Mouse (Mus musculus) E14TG2a.4 (cell line): Measurements from ENCODE around the gene Dnajb9.
A peak's percentile ranks its signal among the peaks of the same experiment; 100 is the strongest.
"Not testable (repeated sequence)": the region's sequence is repeated elsewhere in the genome, so short reads cannot be mapped to it uniquely, and the experiment has no call there.

Experiments used
- H3K27me3 ChIP-seq: 2 replicates; pipeline ENCODE4 v1.6.1; 2014; ENCODE audit warnings: low read length, control low read depth; ENCODE audit not compliant: insufficient read depth
- H3K36me3 ChIP-seq: 2 replicates; pipeline ENCODE4 v1.6.1; 2014; ENCODE audit warnings: low read length, control low read depth; ENCODE audit not compliant: insufficient read depth
- H3K4me1 ChIP-seq: replicated peaks from 2 replicates; pipeline ENCODE4 v1.6.1; 2014; ENCODE audit warnings: low read depth, low read length, control low read depth
- H3K4me3 ChIP-seq: replicated peaks from 2 replicates; pipeline ENCODE4 v1.5.1; 2014; ENCODE audit warnings: mild to moderate bottlenecking, low read length
- H3K9me3 ChIP-seq: 2 replicates; pipeline ENCODE4 v1.6.1; 2014; ENCODE audit warnings: low read length, control low read depth
- CTCF ChIP-seq: conservative IDR thresholded peaks from 2 replicates; pipeline ENCODE4 v1.5.1; 2014; ENCODE audit warnings: low read length
- NANOG ChIP-seq: IDR thresholded peaks from 2 replicates; pipeline ENCODE4 v1.6.1; 2014; ENCODE audit warnings: borderline replicate concordance, low read length, mixed read lengths
- POU5F1 ChIP-seq: IDR thresholded peaks from 2 replicates; pipeline ENCODE4 v1.6.1; 2014; ENCODE audit warnings: low read length, borderline replicate concordance

The Dnajb9 gene

DNA sequence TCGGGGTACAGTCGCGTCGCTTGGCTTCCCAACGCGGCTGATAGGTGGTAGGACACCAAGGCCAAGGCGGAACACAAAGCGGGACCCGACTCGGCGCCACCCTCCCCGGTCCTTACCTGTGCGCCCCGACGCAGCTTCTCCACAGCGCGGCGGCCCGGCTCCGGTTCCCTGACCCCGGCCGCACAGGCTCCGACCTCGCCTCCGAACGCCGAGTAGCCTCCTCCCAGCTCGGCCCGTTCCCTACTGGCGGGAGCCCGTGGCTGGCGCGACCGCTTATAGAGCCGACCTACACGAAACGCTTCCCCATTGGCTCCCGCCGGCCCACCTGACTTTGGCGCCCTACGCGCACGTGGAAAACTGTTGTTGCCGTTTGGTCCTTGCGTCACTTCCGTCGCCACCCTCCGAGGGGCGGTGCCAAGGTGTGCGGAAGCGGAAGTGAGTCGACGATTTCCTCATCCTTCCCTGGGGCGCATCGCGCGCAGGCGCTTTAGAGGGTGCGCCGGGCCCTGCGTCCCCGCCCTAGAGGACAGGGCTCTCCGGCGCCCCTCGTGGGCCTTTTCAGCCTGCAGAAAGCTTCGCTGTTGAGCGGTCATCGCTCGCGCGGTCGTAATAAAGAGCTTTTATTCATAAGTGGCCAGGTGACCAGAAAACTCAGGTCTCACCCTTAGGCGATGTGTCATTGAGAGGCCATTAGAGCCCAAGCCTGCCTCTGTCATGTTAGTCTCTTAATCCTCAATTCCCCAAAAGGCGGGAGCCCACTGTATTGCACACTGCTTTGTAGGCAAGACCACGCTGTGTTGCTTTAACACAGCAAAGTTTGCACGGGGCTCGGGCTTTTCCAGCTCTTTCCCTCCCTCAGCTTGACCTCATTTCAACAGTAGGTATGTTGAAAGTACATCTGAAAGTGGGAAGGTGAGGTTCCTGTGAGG lies at the start of gene Dnajb9:
TSS of gene Dnajb9 (minus strand) at position 503 of the 929 bp plus-strand sequence.
- Histone ChIP-seq H3K4me3 (peak within 1 kb of the TSS; percentile 98), H3K36me3 (peaks cover 22% of the 10 kb centered on the region), H3K4me1 (peaks cover 17% of the 10 kb centered on the region), H3K9me3 (no peaks in the 10 kb centered on the region), H3K27me3 (0 out of 2 replicates have a peak, but pooled peaks cover 11% of the 10 kb centered on the region)
- TF ChIP-seq NANOG, result no peak
- TF ChIP-seq CTCF, result peak; percentile 32

GRCm38 (mm10) chr12:44248309-44248977 lies 38.3 kb upstream of the Dnajb9 start:
- Histone ChIP-seq H3K9me3 (no peaks in the 10 kb centered on the region), H3K27me3 (no peaks in the 10 kb centered on the region), H3K4me1 (no peaks in the 10 kb centered on the region), H3K36me3 (no peaks in the 10 kb centered on the region), H3K4me3 (no peak overlapping the region)
- TF ChIP-seq POU5F1 (no peak), CTCF (no peak), NANOG (no peak)

DNA sequence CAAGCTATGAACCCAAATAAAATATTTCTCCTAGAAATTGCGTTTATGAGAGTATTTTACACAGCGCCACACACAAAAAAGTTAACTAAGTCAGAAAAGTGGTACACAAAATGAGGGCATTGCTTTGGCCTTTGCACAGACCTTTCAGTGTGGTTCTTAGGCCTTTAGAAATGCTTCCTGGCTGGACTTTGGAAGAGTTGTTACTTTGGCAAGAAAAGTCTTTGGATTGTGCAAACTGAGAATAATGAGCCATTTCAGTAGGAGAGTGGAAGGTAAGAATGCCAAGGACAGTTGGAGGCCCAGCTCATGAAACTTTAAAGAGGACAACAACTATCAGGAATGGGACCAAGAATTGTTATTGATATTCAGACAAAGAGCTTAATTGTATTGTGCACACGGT lies 35.6 kb upstream of the Dnajb9 start:
- no peaks in the 10 kb centered on the region for H3K9me3 ChIP-seq
- H3K4me1 ChIP-seq, result no peaks in the 10 kb centered on the region
- H3K27me3 ChIP-seq, result no peaks in the 10 kb centered on the region
- TF ChIP-seq CTCF (no peak), NANOG (no peak), POU5F1 (no peak)
- H3K4me3 ChIP-seq, result no peak overlapping the region
- no peaks in the 10 kb centered on the region for H3K36me3 ChIP-seq

DNA sequence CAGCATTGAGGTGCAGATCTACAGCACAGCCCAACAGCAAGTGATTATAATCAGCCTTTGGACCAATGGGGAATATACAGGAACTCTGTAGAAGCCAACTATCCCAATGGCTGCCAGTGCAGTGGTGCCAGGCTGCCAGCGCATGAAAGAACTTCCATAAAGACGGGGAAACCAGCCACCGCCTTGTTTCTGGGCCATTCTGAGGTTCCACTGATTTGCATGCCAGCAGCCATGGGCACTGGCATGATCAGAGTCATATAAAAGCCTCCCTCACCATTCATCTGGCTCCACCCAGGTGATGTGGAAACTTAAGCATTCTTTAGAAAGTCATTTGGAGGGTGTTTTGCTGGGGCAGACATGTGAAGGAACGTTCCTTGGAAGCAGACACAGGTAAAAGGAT lies 32.3 kb upstream of the Dnajb9 start:
- Histone ChIP-seq H3K36me3 (no peaks in the 10 kb centered on the region), H3K4me1 (no peaks in the 10 kb centered on the region), H3K9me3 (no peaks in the 10 kb centered on the region), H3K4me3 (no peak overlapping the region), H3K27me3 (no peaks in the 10 kb centered on the region)
- no peak for TF ChIP-seq POU5F1
- TF ChIP-seq NANOG, result no peak
- TF ChIP-seq CTCF, result no peak

DNA sequence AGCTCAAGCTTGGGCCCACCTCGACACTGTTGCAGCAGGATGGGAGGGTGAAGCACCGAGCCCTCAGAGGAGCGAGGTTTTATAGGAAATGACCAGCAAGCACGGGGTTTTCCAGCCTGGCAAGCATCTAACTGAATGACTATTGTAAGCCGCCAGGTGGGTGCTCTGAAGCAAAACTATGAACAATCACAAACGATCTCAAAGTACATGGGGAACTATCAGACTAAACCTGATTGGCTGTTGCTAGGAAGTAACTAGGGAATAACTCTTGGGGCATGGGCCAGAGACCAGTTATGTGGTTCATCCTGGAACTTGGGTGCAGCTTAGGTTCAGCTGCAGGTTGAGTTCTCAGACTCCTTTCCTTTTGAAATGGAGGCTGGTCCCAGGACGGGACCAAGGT lies 31.0 kb upstream of the Dnajb9 start:
- H3K27me3 ChIP-seq, result no peaks in the 10 kb centered on the region
- TF ChIP-seq CTCF (no peak), NANOG (no peak), POU5F1 (no peak)

DNA sequence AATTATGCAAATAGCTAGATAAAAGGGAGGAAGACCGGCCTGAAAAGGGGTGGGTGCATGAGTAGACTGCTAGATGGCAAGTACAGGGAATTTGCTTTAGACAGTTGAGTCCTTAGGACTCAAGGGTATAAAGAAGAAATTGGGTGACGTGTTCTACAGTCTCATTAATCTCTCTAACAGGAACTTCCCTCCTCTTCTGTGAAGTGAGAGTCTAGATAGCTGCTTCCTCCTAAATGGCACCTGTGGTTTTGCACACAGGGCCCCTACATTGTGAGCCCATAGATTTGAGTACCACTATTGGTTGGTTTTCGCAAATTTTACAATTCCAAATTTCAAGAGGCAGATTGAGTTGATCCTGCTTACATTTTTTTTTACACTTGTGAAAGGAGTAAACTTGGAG lies 14.5 kb upstream of the Dnajb9 start:
- peaks cover 7% of the 10 kb centered on the region; the same call in 1 of the 2 replicates for H3K9me3 ChIP-seq
- TF ChIP-seq NANOG (no peak), POU5F1 (no peak), CTCF (no peak)
- peaks cover 19% of the 10 kb centered on the region for H3K27me3 ChIP-seq
- no peak overlapping the region for H3K4me3 ChIP-seq
- no peaks in the 10 kb centered on the region for H3K36me3 ChIP-seq
- no peaks in the 10 kb centered on the region for H3K4me1 ChIP-seq

More for the DNA sequence above, 31.0 kb upstream of the Dnajb9 start:
- no peaks in the 10 kb centered on the region for H3K4me1 ChIP-seq
- H3K36me3 ChIP-seq, result no peaks in the 10 kb centered on the region
- H3K9me3 ChIP-seq, result no peaks in the 10 kb centered on the region
- no peak overlapping the region for H3K4me3 ChIP-seq

- TF ChIP-seq CTCF, result no peak
- TF ChIP-seq POU5F1, result no peak
- TF ChIP-seq NANOG, result no peak
- Histone ChIP-seq H3K4me3 (no peak overlapping the region), H3K9me3 (no peaks in the 10 kb centered on the region), H3K27me3 (peaks cover 19% of the 10 kb centered on the region), H3K4me1 (no peaks in the 10 kb centered on the region), H3K36me3 (no peaks in the 10 kb centered on the region)
Measured at GRCm38 (mm10) chr12:44223044-44223443, 12.9 kb upstream of the Dnajb9 start.

- peaks cover 17% of the 10 kb centered on the region for H3K27me3 ChIP-seq
- no peak for TF ChIP-seq POU5F1
- H3K4me1 ChIP-seq, result no peaks in the 10 kb centered on the region
- H3K9me3 ChIP-seq, result no peaks in the 10 kb centered on the region
- H3K36me3 ChIP-seq, result no peaks in the 10 kb centered on the region
- peak overlapping the region; percentile 80 for H3K4me3 ChIP-seq
Measured at GRCm38 (mm10) chr12:44221651-44222356, 11.7 kb upstream of the Dnajb9 start.

- not testable (repeated sequence) for H3K36me3 ChIP-seq, H3K9me3 ChIP-seq, H3K4me1 ChIP-seq
- peaks cover 17% of the 10 kb centered on the region for H3K27me3 ChIP-seq
- peak within 1 kb of the TSS; percentile 80 for H3K4me3 ChIP-seq
Measured at GRCm38 (mm10) chr12:44221070-44221469, 10.9 kb upstream of the Dnajb9 start, which contains the start of gene Pnpla8. Gene Pnpla8, plus strand, starts transcription at chr12:44221370.
